Mouse (Mus musculus) mesoderm, embryonic 11.5 days (tissue): ENCODE measurements at regions not wholly inside any gene's neighbourhood (a gene's known extent, or its start where the extent isn't known, plus 50 kb on each side); places are given as distances from the start of the nearest gene placed in this dataset.

Source experiments
- DNase-seq: peaks from one replicate; pipeline ENCODE4 v3.0.0-alpha.2; 2012; ENCODE audit warnings: low read depth, low spot score

DNA sequence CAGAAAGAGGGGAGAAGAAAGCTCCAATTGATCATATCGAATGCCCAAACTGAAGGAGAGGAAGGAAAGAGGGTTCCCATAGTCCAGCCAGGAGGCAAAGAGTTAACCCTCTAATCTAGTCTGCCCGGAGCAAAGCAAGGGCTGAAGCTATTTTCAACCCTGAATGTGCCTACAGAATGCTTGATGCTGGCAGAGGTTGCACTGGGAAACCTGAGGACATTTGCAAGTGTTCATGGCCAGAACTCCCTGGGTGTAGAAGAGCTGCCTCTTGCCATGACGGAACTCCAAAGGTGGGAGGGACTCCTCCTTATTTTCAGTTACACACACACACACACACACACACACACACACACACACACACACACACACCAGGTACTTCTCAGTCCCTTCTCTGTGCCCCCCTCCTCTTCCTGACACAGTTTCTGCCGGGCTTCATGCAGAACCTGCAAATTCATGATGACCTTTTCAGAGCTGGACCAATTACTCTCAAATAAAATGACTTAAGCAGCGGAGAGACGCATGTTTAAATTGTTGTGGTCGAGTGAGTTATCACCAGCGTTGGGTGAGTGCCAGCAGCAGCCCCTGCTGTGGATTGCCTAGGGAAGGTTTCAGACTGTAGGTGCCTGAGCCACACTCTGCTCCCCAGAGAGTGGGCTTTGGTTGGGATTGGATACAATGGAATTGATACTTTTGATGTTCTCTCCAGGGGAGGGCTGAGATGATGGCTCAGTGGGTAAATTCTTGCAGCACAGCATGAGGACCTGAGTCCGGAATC, 152.1 kb upstream of the Sdk2 start:
- no peak for DNase-seq

- peak; percentile 61 for DNase-seq
Measured at GRCm38 (mm10) chr11:114217245-114217757, 150.5 kb upstream of the Sdk2 start.

GRCm38 (mm10) chr11:114216493-114216892, 149.6 kb upstream of the Sdk2 start:
- no peak for DNase-seq

- no peak for DNase-seq
Measured at GRCm38 (mm10) chr11:114215256-114215655, 148.4 kb upstream of the Sdk2 start.

DNA sequence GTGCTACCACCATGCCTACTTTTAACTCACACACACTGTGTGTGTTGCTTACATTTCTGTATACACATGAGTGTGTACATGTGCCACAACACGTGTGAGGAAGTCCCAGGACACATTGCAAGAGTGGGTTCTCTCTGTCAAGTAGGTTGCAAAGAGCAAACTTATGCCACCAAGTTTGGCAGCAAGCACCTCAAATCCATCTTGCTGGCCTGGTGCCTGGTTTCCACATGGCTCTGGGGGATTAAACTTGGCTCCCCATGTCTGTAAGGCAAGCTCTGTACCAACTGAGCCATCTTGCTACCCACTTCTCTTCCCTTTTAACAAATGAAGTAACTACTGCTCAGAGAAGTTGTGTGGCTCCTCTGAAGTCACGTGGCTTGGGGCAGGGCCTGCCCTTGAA, 145.3 kb upstream of the Sdk2 start:
- no peak for DNase-seq

- DNase-seq, result peak; percentile 64
Measured at GRCm38 (mm10) chr11:114205192-114205591, 138.3 kb upstream of the Sdk2 start.

GRCm38 (mm10) chr11:114203416-114203815, 136.6 kb upstream of the Sdk2 start:
- no peak for DNase-seq

- no peak for DNase-seq
Measured at GRCm38 (mm10) chr11:114202486-114202885, 135.6 kb upstream of the Sdk2 start.

DNA sequence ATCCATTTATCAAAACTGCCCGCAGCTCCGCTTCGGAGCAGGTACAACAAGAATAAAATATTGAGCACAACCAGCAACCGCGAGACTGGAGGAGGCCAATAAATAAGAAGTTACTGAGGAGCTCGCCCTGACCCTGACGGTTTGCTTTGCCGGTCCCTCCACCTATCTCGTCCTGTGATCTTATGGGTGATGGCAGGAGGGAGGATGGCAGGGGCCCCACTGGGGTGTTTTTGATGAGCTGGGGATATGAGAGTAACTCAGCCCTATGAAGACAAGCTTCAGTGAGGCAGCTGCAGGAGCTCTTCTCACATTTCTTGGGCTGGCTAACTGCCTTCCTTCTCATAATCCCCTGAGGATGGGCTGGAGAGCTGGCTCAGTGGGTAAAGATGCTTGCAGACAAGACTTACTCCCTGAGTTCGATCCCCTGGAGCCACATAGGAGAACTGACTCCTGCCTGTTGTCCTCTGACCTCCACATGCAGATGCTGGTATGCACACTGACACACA, 132.3 kb upstream of the Sdk2 start:
- no peak for DNase-seq

DNA sequence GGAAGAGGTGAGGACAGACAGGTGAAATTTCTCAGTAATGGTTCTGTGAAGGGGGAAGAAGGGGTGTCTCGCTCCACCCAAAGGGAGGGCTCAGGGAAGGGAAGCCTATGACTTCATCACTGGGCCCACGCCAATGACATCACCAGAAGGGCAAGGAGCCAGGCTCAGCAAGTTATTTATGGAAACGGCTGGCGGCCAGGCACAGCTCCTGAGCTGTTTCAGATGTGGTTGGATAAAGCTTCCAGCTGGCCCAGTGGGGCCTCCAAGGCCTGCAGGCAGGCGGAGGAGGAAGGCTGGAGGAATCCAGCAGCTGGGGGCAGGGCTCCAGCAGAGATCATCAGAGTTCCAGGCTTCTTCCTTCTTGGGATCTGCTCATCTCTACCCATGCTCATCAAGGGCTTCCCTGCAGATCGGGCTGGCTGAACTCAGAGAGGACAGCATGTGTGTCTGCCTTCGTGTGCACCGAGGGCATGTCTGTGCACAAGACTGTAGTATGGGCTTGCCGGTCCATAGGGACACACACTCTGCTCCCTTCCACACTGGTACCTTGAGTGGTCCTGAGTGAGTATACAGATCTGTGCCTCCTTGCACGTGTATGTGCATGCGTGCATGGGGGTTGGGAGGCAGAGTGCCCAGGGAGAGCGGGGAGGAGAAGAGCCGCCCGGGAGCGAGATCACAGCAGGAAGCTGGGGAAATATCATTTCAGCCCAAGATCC, 131.6 kb upstream of the Sdk2 start:
- peak; percentile 84 for DNase-seq

DNA sequence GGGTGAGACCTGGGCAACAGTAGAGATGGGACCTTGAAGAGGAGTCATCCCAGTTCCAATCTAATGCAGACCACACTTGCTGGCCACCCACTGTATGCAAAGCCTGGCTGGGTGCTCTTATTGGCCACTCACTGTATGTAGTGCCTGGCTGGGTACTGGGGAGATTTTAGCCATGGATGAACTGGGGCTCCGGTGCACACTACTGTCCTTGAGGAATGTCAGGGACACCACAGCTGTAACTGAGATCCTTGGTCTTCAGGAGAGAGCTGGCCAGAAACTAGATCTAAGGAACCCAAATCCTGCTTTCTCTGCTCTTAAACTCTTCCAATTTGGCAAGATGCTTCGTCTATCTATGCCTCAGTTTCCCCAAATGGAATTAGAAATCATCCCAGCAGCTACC, 128.4 kb upstream of the Sdk2 start:
- DNase-seq, result no peak

- DNase-seq, result no peak
Measured at GRCm38 (mm10) chr11:114194055-114194706, 127.3 kb upstream of the Sdk2 start.

DNA sequence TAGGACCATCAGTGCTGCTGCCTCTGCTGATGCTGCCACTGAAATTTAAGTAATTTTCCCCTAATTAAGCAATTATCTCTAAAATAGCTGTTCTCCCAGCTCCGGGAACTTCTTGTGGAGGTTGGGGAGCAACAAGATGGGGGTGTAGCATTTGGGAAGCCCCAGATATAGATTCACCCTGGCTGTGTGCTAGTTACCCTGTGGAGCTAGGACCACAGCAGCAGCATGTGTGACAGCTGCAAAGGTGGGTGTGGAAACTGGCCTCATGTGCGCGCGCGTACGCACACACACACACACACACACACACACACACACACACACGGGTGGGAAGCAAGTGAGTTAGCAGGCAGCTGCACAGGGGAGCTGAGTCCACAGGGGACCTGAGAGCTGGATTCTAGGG, 126.2 kb upstream of the Sdk2 start:
- DNase-seq, result no peak

- no peak for DNase-seq
Measured at GRCm38 (mm10) chr11:114191661-114192060, 124.8 kb upstream of the Sdk2 start.

- peak; percentile 72 for DNase-seq
Measured at GRCm38 (mm10) chr11:114184970-114185882, 118.4 kb upstream of the Sdk2 start.

GRCm38 (mm10) chr11:114184431-114184830, 117.6 kb upstream of the Sdk2 start:
- no peak for DNase-seq

DNA sequence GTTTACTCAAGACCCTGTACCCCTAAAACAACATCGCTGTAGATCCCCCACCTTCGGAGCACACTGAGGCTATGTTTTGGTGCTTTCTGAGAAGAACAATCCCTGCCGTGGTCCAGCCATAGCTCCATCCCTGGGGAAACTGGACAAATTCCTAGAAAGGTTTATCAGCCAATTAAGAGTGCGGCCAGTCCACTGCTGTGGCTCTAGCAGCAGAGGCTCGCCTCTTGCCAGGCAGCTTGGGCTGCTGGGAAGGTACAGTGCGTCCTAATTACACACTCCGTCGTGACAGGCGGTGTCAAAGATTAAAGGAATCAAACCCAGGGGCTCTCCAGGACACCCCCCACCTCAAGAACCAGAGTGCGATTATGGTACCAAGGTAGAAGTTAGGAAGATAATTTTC, 116.4 kb upstream of the Sdk2 start:
- DNase-seq, result no peak

- no peak for DNase-seq
Measured at GRCm38 (mm10) chr11:114178746-114179472, 112.1 kb upstream of the Sdk2 start.

- no peak for DNase-seq
Measured at GRCm38 (mm10) chr11:114177789-114178188, 110.9 kb upstream of the Sdk2 start.

DNA sequence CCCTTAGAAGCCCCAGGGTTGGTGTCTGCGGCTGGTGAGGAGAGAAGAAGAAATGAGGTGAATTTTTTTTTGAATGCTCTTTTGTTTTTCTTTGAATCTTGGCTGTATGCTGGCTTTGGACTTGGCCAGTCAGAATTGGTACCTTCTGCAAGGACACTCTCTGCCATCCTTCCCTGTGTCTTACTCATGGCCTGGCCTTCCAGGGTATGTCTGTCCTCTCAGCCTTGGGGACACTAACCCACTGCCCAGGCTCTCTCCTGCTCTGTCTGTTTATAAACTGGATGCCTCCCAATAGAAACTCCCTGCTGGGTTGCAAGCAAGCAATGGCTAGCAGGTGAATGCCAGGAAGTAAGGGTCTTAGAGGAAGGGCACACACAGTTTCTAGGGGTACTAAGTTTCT, 110.4 kb upstream of the Sdk2 start:
- DNase-seq, result no peak
